Mouse (Mus musculus): ENCODE measurements around the gene Srcin1.

The Srcin1 gene

DNA sequence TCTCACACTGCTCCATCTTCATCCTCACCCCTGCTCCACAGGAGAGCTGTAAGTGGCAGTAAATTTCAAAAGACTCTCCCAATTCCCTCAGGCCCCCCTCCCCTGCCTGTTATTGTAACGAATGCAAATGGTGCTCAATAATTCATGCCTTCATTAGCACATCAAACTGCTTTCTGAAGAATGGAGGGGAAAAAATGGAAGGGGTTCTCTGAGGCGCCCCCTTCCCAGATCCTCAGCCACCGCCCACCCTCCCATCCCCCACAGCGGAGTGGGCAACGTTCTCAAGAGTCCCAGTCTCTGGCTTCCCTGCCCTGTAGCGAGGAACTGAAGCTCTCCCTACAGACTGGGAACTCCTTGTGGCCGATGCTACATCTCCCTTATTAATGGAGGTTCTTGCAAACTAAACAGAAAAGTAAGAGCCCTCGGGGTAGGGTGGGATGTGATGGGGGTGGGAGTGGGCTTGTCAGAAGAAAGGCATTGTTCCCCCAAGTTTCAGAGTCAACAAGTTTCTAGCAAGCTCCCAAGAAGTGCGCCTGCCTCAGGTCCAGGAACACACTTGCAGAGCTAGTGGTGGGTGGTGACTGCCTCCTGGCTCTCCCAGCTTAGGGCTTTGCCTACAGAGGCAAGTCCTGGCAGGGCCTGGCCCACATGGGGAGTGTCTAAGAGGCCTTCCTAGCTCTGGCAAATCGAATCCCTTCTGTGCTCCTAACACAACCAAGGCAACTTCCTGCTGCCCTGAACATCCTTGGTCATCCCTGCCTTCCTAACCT lies 3.3 kb upstream of the Srcin1 start:
- DNase-seq (ENCODE audit: low read depth, low spot score), result no peak

DNA sequence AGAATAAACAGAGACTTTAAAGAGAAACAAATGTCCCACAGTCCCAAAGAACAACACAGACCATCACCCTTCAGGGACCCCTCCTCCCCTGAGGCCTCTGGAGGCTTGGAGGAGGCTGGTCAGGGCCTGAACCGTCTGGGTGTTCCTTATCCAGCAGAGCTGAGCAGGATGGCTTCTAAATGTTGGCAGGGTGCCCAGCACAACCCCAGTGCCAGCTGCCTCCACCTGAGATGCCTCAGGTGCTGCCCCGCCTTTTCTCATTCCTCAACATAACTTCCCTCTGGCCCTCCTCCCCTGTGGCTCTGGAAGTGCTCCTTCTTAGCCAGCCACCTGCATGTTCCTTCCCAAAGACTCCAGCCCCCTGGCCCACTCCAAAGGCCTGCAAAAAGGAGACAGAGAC lies 2.3 kb upstream of the Srcin1 start:
- DNase-seq (ENCODE audit: low read depth, low spot score), result no peak

DNA sequence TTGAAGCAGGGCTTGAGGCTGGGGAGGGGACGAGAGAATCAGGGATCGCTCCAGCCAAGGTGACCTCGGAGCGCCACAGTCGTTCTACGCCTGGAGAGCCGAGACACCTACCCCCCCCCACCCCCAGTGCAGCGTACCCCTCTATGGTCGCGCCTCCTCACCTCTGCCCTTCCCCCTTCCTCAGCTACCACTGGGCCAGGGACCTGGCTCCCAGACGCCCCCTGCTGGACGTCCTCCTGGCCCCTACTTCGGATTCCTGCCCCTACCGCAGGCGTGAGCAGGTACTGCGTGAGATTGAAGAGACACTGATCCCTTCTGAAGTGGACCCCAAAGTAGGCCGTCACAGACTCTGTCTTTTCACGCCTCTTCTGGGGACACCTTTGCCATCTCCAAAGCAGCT lies 348 bp downstream of the Srcin1 start:
- peak; percentile 89 for DNase-seq (ENCODE audit: low read depth, low spot score)

DNA sequence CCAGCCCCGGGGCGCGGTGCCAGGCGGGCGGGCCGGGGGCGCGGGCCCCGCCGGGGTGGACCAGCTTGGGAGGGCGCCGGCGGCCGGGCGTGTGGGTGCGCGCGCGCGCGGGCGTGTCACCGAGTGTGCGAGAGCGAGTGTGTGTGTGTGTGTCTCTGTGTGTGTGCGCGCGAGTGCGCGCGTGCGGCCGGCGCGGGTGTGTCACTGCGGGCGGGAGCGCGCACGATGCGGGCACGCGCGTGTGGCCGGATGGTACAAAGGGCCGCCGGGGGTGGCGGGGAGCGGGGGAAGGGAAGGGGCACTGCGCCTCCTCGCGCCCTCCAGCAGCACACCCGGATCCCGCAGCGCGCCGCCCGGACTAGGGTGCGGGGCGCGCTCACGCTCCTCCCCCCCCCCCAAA lies 911 bp downstream of the Srcin1 start:
- peak; percentile 64 for DNase-seq (ENCODE audit: low read depth, low spot score)

DNA sequence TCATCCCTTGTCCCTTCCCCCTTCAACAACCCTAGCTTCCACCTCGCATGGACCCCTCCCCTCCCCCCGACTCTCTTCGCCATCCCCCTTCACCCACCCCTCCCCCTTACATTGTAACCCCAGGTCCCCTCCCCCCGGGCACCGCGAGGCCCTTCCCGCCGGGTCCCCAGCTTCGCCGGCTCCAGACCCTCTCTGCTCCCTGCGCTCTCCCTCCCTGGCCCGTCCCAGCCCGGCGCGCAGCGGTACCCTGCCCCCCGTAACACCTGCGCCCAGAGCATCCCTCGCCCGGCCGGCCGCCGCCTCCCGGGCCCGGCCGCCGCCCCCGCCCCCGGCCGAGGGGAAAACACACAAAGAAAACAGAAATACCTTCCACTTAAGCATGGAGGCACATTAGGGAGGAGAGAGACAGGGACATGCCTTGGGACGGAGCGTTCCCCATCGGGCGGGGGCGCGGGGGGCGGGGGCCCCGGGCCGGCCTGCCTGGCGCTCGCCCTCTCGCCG lies 1.4 kb downstream of the Srcin1 start:
- peak; percentile 31 for DNase-seq (ENCODE audit: low read depth, low spot score)

DNA sequence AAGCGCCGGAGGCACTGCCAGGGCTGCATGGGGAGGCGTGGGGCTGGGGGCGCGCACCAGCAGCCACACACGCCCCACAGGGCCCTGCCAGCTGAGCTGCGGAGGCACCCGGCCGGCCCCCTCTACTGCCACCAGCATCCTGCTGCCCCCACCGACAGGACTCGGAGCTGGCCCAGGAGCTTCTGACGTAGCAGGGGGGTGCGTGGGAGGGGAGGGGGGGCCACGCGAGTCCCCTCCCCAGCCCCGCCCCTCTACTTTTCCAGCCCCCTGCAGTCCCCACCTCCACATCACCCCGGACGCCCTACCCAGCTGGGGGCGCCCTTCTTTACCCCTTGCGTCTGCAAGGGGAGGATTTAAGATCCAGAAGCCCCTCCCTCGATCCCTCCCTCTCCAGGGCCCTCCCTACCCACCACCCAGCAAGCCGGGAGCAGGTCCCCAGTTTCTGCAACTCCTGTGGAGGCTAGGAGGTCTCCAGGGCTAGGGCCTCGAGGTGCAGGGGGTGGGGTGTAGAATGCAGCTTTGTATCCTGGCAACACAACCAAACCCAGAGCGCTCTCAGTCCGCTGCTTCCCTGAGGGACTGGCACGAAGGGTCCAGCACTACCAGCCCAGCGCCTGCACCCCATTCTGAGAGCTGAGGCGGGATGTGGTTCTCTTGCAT lies 2.0 kb downstream of the Srcin1 start:
- DNase-seq (ENCODE audit: low read depth, low spot score), result peak; percentile 31

DNA sequence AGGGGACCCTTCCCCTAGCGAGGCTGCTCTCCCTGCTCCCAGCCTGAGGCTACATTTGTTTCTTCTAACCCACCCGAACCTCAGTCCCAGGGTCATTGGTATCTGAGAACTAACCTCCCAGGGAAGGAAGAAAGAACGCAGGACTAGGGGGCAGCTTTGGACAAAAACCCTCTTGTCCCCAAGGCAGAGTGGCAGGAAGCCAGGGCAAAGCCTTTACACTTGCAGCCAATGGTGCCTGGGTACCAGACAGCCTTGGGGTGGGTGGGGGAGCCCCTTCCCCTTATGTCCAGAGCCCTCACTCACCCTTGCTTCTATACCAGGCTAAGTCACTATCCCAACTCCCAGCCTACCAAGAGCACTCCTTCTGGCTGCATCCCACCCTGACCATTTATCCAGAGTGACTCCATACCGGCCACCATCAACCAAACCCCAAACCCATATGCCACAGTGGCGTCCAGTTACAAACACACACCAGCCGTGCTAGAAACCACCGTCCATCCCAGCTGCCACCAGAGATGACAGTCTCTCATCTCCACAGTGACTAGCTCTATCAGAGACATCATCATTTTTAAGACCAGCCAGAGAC lies 3.0 kb downstream of the Srcin1 start:
- DNase-seq (ENCODE audit: low read depth, low spot score), result no peak

DNA sequence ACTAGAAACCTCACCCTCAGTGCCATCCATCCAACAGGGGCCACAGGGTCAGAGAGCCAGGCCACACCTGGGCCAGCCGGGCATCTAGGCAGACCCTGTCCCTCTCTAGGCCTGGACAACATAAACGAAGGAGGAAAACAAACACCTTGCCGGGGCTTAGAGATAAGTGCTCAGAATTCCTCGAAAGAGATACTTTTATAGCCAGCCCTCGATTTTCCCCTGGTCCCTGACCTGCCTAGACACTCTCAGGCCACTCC lies 4.0 kb downstream of the Srcin1 start:
- no peak for DNase-seq (ENCODE audit: low read depth, low spot score)

DNA sequence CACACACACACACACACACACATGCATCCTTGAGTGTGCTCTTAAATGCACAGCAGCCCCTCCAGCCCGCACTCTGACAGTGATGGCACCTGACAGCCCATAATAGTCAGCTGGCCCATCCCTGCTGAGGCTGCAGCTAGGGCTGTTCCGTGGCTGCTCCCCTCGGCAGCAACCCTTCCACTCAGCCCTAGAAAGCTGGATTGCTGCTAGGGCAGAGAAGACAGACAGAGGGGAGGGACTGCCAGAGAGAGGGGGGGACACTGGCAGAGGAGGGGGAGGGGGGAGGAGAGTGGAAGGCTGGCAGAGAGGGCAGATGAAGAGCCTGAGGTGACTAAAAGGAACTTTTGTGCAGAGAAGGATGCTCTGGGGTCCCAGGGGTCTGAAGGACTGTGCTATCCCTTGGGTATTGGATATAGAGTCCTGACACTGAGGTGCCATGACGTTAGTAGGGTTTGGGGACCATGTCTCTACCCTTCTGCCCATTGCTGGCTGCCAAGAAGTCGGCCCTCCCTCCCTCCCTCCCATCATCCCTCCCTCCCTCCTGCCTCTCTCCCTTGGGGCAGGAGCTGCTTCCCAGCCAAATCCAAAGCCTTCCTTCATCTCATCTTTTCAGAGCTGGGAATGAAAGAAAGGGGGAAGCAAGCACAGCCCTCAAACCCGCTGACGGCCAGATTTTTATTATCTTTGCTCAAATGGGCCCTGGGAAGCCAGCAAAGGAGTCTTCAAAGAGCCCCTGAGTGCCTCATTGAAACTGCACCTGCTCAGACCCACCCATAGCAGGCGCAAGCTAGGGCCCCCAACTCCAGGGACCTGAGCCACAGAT lies 4.5 kb downstream of the Srcin1 start:
- no peak for DNase-seq (ENCODE audit: low read depth, low spot score)

DNA sequence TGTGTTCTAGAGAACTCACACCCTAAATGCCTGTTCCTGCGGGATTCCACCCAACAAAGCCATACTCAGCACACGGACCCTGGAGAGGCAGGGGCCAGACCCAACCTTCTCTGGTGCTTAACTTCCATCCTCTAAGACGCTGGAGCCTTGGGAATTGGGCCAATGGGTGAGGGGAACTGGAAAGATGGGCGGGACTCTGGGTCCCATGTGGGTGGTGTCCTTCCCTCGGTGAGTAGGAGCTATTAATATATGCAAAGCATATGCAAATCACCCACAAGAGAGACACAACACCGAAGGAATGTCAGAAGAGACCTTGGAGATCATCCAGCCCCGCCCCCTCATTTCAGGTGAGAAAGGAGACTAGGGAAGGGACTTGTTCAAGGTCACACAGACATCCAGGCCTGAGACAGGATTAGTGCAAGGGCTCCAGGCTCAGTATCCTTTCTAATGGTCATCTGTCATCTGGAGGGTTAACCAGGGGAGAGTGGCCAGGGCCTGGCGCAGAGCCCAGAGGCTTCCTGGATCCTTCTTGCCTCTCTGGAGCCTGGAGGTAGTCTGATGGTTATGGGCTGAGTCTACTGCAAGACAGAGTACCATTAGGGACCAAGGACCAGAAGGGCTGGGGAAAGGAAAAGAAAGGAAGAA lies 5.4 kb downstream of the Srcin1 start:
- no peak for DNase-seq (ENCODE audit: low read depth, low spot score)

DNA sequence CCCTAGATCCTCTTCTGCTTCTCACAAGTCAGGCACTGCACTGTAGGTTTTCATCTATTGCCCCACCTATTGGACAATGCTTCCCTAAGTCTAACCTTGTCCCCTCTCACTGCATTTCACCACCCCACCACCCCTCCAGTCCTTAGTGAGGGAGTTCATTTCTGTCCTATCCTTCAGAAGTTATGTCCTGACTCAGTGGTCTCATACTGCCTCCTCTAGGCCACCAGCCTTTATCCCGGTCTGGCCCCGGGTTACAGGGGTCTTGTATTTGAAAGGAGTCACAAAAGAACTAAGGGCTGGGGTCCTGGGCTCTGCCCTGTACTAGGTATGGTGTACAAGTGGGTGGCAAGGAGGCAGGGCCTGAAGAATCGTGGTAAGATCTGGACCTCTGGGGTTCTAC lies 6.2 kb downstream of the Srcin1 start:
- no peak for DNase-seq (ENCODE audit: low read depth, low spot score)

DNA sequence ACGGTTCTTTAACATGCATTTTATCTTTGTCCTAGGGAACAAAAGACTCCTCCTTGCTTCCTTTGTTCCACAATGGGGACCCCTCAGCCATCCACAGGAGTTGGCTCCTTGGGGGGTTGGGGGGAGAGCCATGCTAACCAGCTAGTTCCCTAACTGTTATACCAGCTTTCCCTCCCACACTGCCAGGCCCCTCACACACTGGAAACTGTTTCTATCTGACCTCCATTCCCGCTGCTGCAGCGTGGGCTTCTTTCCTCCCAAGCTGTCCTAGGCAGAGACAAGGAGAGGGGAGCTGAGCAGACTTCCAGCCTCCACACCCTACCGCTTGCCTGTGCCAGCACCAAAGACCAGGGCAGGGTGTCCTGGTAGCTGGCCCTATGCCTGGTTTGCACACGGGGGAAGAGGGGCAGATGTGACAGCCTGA lies 6.7 kb downstream of the Srcin1 start:
- DNase-seq (ENCODE audit: low read depth, low spot score), result no peak

DNA sequence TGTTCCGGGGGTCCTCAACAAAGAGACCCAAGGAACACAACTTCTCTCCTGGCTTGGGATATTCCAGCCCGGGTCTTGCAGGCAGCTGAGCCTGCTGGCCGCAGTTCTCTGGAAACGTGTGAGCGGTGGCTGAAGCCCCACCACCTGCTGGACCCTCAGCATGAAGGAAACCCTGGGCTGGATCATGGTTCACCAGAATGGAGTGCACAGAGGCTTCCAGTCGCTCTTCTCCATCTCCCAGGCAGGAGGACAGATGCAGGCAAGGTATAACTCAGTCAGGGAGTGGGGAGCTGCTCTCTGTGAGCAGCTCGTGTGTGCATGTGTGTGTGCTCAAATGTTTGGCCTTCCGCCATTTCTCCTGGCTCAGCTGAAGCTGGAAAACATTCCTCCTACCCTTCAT lies 7.3 kb downstream of the Srcin1 start:
- DNase-seq (ENCODE audit: low read depth, low spot score), result peak; percentile 70

DNA sequence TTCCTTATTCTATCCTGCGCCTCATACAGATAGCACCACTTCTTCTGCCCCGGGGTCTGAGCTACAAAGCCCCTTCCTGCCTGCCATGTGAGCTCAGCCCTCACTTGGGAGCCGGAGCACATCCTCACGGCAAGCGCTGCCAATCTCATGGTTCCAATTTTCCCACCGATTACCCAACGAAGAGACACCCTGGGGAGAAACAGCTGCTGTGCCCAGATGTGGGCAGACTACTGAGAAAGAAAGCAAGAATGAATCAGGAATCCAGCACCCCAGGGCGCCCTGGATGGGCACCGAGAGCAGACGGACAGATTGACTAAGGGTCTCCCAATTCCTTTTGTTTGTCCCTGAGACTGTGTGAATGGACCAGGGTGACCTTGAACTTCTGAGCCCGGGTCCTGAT lies 8.5 kb downstream of the Srcin1 start:
- DNase-seq (ENCODE audit: low read depth, low spot score), result no peak

DNA sequence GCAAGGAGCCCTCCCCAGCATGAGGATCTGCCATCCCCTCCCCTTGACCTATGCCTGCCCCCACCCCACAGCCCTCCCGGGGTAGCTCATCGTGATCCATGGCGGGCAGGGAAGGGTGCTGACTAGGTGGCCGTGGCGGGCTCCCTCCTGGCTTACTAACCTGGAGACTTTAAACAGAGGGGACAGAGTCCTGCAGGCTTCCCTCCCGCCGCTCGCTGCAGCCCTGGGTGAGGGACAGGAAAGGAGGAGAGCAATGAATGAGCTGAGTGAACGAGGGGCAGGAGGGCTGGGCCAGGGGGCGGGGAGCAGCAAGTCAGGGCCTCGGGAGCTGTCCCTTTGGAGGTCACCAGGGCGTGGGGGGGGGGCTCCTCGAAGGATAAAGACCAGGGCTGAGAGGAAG lies 9.4 kb downstream of the Srcin1 start:
- no peak for DNase-seq (ENCODE audit: low read depth, low spot score)

DNA sequence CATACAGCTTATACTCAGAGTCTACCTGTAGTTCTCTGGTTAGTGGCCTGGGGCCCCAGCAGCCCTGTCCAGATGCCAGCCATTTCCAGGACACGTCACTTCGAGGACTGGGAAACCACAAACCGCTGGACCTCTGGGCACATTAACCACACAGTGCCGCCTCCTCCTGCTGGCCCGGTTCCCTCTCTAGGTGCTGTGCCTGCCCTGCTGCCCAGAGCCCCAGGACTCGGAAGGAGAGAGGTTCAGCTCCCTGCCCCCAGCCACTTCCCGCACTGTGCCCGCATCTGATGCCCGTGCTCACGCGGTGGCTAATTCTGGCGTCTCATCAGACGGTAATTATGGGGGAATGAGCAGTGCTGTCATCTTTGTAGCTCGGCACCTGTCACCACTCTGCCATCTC lies 12.3 kb downstream of the Srcin1 start:
- DNase-seq (ENCODE audit: low read depth, low spot score), result no peak

DNA sequence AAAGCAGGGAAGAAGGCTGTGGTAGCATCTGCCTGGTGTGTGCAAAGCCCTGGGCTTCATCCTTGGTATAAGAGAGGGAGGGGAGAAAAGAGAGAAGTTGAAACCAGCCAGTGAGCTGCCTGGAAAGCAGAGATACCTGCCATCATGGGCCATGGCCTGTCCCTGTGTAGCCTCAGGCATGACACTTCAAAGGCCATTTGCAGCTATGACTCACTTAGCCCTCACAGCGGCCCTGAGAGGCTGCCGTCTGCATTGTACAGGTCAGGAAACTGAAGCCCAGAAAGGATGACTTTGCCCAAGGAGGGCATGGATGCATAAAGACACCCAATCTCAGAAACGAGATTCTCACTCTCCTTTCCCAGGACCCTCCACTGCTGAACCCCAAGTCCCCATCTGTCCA lies 13.4 kb downstream of the Srcin1 start:
- no peak for DNase-seq (ENCODE audit: low read depth, low spot score)

DNA sequence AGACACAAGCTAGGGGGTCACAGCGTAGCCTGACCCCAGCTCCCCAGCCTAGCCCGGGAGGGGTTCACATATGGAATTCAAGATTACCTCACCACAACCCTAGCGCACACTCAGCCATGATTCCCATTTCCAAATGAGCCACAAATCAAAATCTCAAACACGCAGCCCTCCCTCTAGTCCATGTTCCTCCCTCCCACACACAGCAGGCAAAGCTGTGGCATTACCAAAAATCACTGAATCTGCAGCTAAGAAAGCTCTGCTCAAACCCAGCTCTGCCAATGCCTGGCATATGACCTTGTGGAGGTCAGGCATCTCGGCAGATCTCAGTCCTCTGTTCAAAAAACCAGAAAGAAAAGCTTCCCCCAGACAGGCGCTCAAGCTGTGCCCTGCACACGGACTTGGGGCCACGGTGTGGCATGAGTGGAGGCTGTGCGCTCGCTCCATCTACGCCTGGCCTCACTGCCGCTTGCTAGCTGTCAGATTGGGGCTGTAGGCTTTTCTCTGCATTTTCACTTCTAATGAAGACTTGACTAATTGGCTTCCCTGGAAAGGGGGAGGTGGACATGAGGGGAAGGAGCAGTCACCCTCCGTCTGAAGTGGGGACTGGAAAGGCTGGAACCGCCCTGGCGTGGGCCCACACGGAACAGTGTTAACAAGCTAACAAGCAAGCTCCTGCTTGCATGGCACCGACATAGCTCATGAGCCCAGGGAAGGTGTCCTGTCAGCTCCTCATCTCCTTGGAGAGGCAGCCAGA lies 15.6 kb downstream of the Srcin1 start:
- no peak for DNase-seq (ENCODE audit: low read depth, low spot score)

DNA sequence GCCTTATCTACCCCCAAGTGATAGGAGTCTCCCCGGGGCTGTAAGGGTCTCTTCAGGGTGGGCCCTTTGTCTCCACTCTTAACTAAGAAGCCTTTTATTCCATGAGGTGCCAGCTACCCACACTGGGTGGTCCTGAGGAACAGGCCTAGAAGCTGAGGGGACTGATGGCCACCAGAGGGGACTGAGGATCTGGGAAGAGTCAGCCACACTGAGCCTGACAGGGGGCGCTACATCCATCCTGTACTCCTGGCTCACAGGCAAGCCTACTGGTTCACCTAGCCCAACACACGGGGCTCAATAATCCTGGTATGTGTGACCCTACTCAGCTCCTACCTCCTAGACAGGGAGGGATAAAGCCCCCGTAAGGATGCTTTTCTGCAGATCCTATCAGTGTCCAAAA lies 16.4 kb downstream of the Srcin1 start:
- peak; percentile 54 for DNase-seq (ENCODE audit: low read depth, low spot score)

DNA sequence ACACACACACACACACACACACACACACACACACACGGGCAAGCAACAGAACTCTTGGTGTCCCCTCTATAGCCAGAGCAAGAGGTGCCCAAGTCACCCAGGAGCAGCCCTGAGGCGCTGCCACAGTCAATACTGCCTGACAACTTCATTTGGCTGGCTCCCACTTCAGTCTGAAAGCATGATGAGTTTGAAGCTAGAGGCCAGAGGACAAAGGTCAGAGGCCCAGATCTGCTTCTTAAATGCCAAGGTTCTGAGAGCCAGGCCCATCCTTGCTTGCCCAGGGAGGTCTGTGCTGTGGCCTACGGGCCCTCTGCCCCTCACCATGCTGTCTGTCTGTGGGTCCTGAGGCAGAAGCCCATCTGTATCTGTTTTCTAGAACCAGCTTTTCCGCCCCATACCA lies 18.1 kb downstream of the Srcin1 start:
- no peak for DNase-seq (ENCODE audit: low read depth, low spot score)
